ENCODE assay signal across 14 mouse cellular contexts in the genomic region with DNA sequence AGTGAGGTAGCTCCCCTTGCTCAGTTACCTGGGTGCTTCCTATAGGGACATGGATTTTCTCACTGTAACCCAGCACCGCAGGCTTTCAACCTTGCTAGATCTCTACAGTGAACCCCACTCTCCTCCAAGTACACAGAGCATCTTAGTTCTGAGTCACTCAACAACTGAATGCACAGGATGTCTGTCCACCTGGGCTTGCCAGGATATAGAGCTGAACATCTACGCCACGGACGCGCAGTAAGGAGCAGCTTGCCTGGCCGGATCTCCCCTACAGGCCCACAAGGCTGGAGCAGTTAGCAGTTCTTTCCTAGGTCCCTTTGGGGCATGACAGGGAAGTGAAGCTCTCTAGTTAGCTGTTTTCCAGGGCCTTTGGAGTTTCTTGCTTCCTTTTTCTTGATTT.
DNase-seq lines count a peak whose midpoint lies in the region; ATAC-seq and TF ChIP-seq lines count a peak whose summit lies in the region.
"Had no signal": no experiment of that assay in that cellular context is flagged by ENCODE, and none has a peak within 500 bp of the region (broad histone marks: within the 10 kb centered on the region; RNA-seq: fewer than 3 reads in every experiment).

No protein-coding gene starts in this region.

- H3K27me3 ChIP-seq in kidney, postnatal 0 days (ENCODE audit: insufficient read depth, low read length) = no peaks in the 10 kb centered on the region
- H3K27me3 ChIP-seq in forebrain, embryonic 12.5 days = peaks cover 39% of the 10 kb centered on the region
- H3K27me3 ChIP-seq in limb, embryonic 14.5 days (ENCODE audit: control insufficient read depth, insufficient read depth, low read length) = no peaks in the 10 kb centered on the region
- H3K27me3 ChIP-seq: embryonic facial prominence, embryonic 15.5 days; hindbrain, embryonic 15.5 days had no signal

- no peak overlapping the region for H3K27ac ChIP-seq in kidney, postnatal 0 days
- peak overlapping the region; percentile 90 for H3K27ac ChIP-seq in forebrain, embryonic 12.5 days
- H3K27ac ChIP-seq in limb, embryonic 14.5 days (replicated peaks; ENCODE audit: low read depth, low read length) = peak overlapping the region; percentile 29; the same call in 1 of the 2 replicates
- H3K27ac ChIP-seq: hindbrain, embryonic 15.5 days; liver, embryonic 14.5 days had no signal

- 64% methylated on average over 6 of the region's 6 CpGs for whole genome bisulfite sequencing in kidney, postnatal 0 days
- WGBS in forebrain, embryonic 12.5 days = 26% methylated on average over 6 of the region's 6 CpGs
- WGBS in limb, embryonic 14.5 days = 38% methylated on average over 6 of the region's 6 CpGs

- peak overlapping the region; percentile 54; the same call in 1 of the 2 replicates for H3K4me2 ChIP-seq in kidney, postnatal 0 days (ENCODE audit: low read length)
- peak overlapping the region; percentile 48; the same call in 1 of the 2 replicates for H3K4me2 ChIP-seq in forebrain, embryonic 12.5 days
- no peak overlapping the region for H3K4me2 ChIP-seq in limb, embryonic 14.5 days (replicated peaks; ENCODE audit: low read depth, low read length, severe bottlenecking)

- H3K4me1 ChIP-seq in kidney, postnatal 0 days (replicated peaks; ENCODE audit: insufficient read depth, low read length) = peaks cover 13% of the 10 kb centered on the region; the same call in 1 of the 2 replicates
- peaks cover 36% of the 10 kb centered on the region for H3K4me1 ChIP-seq in forebrain, embryonic 12.5 days
- H3K4me1 ChIP-seq in limb, embryonic 14.5 days (ENCODE audit: control insufficient read depth, insufficient read depth, low read length) = peaks cover 34% of the 10 kb centered on the region

- intact Hi-C loops in left cerebral cortex, postnatal 10 days (cut with DNase I) = no loop called here

- peak; percentile 83 for DNase-seq in heart, adult 11 months
- DNase-seq in heart, postnatal 4 days = no peak
- no peak for DNase-seq in kidney, postnatal 0 days (ENCODE audit: low spot score)
- no peak for DNase-seq in kidney, adult 18-20 months
- DNase-seq in limb, embryonic 14.5 days (ENCODE audit: low spot score) = no peak
- no peak for DNase-seq in left cerebral cortex, postnatal 10 days (ENCODE audit: extremely low spot score in 1 of 2, low spot score in 2 of 2)
- DNase-seq: cerebellum, postnatal 14 days; gastrocnemius, postnatal 14 days; right cerebral cortex, postnatal 4 days had no signal

- no peaks in the 10 kb centered on the region for H3K36me3 ChIP-seq in kidney, postnatal 0 days (ENCODE audit: insufficient read depth, low read length)
- no peaks in the 10 kb centered on the region for H3K36me3 ChIP-seq in forebrain, embryonic 12.5 days (replicated peaks)
- H3K36me3 ChIP-seq in limb, embryonic 14.5 days (ENCODE audit: control insufficient read depth, insufficient read depth, low read length) = no peaks in the 10 kb centered on the region
- H3K36me3 ChIP-seq: embryonic facial prominence, embryonic 15.5 days; hindbrain, embryonic 15.5 days had no signal

- H3K9me3 ChIP-seq in kidney, postnatal 0 days (replicated peaks; ENCODE audit: low read length) = no peaks in the 10 kb centered on the region
- H3K9me3 ChIP-seq in forebrain, embryonic 12.5 days = no peaks in the 10 kb centered on the region
- H3K9me3 ChIP-seq in limb, embryonic 14.5 days (ENCODE audit: control insufficient read depth, low read length) = no peaks in the 10 kb centered on the region
- H3K9me3 ChIP-seq: embryonic facial prominence, embryonic 15.5 days; hindbrain, embryonic 15.5 days had no signal

- no peak overlapping the region for H3K9ac ChIP-seq in kidney, postnatal 0 days (ENCODE audit: low read depth, low read length)
- H3K9ac ChIP-seq in forebrain, embryonic 12.5 days = peak overlapping the region; percentile 31; the same call in 1 of the 2 replicates
- H3K9ac ChIP-seq in limb, embryonic 14.5 days (ENCODE audit: low read depth, low read length, severe bottlenecking) = no peak overlapping the region
- H3K9ac ChIP-seq: hindbrain, embryonic 15.5 days; liver, embryonic 14.5 days had no signal

- H3K4me3 ChIP-seq in kidney, postnatal 0 days (replicated peaks; ENCODE audit: low read depth, low read length) = no peak overlapping the region
- no peak overlapping the region for H3K4me3 ChIP-seq in forebrain, embryonic 12.5 days (replicated peaks)
- H3K4me3 ChIP-seq in limb, embryonic 14.5 days (replicated peaks; ENCODE audit: low read length) = no peak overlapping the region

- no peak for TF ChIP-seq CTCF in kidney, postnatal 0 days (IDR thresholded peaks at IDR 0.05; ENCODE audit: low read depth)

- no peak for TF ChIP-seq POLR2A in limb, embryonic 14.5 days (IDR thresholded peaks at IDR 0.05; ENCODE audit: borderline replicate concordance, extremely low read depth, insufficient read depth, insufficient read length)

- no peak for ATAC-seq in kidney, postnatal 0 days (replicated peaks; ENCODE audit: low FRiP score, low read depth)
- no peak for ATAC-seq in forebrain, embryonic 12.5 days (ENCODE audit: low FRiP score)
- ATAC-seq in limb, embryonic 14.5 days (ENCODE audit: low FRiP score, low read depth) = no peak
- ATAC-seq in cerebellum, adult (ENCODE audit: insufficient number of reproducible peaks, low FRiP score, low TSS enrichment) = no peak
